Mouse (Mus musculus) CD8-positive naive resting alpha-beta T cell, adult 2 months (primary cell): ENCODE measurements at regions not wholly inside any gene's neighbourhood (a gene's known extent, or its start where the extent isn't known, plus 50 kb on each side); places are given as distances from the start of the nearest gene placed in this dataset.
A peak's percentile ranks its signal among the peaks of the same experiment; 100 is the strongest.

ENCODE experiments used
- DNase-seq, 2 experiments: peaks; one replicate each; pipeline ENCODE4 v3.0.0; 2022; ENCODE audit warnings: low read depth in 2 of 2, low spot score in 2 of 2

GRCm38 (mm10) chr16:87295727-87296126 is 58.3 kb upstream of the N6amt1 start:
- no peak for DNase-seq

GRCm38 (mm10) chr16:87292826-87293225 is 61.2 kb upstream of the N6amt1 start:
- DNase-seq: no peak

GRCm38 (mm10) chr16:87291716-87292115 is 62.3 kb upstream of the N6amt1 start:
- DNase-seq: no peak

GRCm38 (mm10) chr16:87285639-87286038 is 68.3 kb upstream of the N6amt1 start:
- no peak for DNase-seq

GRCm38 (mm10) chr16:87284835-87285510 is 69.0 kb upstream of the N6amt1 start:
- DNase-seq: peak in 1 of 2 experiments; percentile 4

- DNase-seq: no peak
Observed at GRCm38 (mm10) chr16:87278518-87278917, 75.5 kb upstream of the N6amt1 start.

GRCm38 (mm10) chr16:87272363-87272762 is 81.6 kb upstream of the N6amt1 start:
- DNase-seq: no peak

GRCm38 (mm10) chr16:87267954-87268804 is 85.8 kb upstream of the N6amt1 start:
- DNase-seq: no peak

GRCm38 (mm10) chr16:87267517-87267916 is 86.5 kb upstream of the N6amt1 start:
- no peak for DNase-seq

- DNase-seq: no peak
Observed at GRCm38 (mm10) chr16:87263571-87263970, 90.4 kb upstream of the N6amt1 start.

- DNase-seq: no peak
Observed at GRCm38 (mm10) chr16:87263041-87263440, 90.9 kb upstream of the N6amt1 start.

- no peak for DNase-seq
Observed at GRCm38 (mm10) chr16:87262497-87262896, 91.5 kb upstream of the N6amt1 start.

- no peak for DNase-seq
Observed at GRCm38 (mm10) chr16:87261527-87261926, 92.5 kb upstream of the N6amt1 start.

- no peak for DNase-seq
Observed at GRCm38 (mm10) chr16:87254736-87255135, 99.2 kb upstream of the N6amt1 start.

GRCm38 (mm10) chr16:87250531-87250930 is 103.5 kb upstream of the N6amt1 start:
- DNase-seq: no peak

- DNase-seq: no peak
Observed at GRCm38 (mm10) chr16:87249903-87250302, 104.1 kb upstream of the N6amt1 start.

GRCm38 (mm10) chr16:87248501-87249030 is 105.4 kb upstream of the N6amt1 start:
- DNase-seq: no peak

- DNase-seq: no peak
Observed at GRCm38 (mm10) chr16:87245933-87246791, 107.8 kb upstream of the N6amt1 start.

- no peak for DNase-seq
Observed at GRCm38 (mm10) chr16:87245441-87245840, 108.5 kb upstream of the N6amt1 start.

- no peak for DNase-seq
Observed at GRCm38 (mm10) chr16:87242027-87242426, 112.0 kb upstream of the N6amt1 start.

GRCm38 (mm10) chr16:87239105-87239504 is 114.9 kb upstream of the N6amt1 start:
- DNase-seq: no peak
